Mouse (Mus musculus): Measurements from ENCODE around the gene Ces2c.
"Not testable (repeated sequence)": the region's sequence is repeated elsewhere in the genome, so short reads cannot be mapped to it uniquely, and the experiment has no call there.

The Ces2c gene

DNA sequence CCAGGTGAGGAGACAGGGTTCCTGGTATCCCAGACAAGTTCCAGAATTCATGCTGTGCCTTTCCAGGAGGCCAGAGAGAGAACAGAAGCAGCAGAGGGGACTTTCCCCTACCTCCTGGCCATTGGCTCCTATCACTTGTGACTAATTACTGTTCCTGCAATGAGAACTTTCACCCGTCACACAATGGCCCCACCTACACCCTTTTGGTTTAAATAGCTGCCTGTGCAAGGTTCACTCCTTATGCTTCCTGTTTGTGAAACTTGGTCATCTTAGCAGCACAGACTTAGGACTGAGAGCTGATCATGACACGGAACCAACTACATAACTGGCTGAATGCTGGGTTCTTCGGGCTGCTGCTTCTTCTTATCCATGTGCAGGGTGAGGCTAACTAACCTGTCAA lies at the start of gene Ces2c:
TSS of gene Ces2c (plus strand) at position 238 of the 400 bp plus-strand sequence.
- DNase-seq (ENCODE audit: low spot score in 2 of 2): no peak

DNA sequence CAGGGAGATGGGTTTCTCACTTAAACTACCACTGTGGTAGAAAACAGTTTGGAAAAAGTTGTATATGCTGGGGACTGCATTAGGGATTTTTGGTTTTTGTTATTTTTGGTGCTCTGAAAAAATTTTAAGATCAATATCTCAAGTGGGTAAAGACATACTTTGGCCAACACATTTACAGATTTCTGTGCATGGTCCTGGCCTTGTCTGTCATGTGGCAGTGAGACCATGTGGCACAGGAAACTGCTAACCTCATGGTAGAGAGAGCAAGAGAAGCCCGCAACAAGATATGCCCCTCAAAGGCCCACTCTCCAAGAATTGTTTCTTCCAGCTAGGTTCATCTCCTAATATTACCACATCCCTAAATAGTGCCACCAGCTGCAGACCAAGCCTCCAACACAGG lies 47.5 kb upstream of the Ces2c start:
- DNase-seq (ENCODE audit: low spot score in 2 of 2): no peak

- DNase-seq (ENCODE audit: low spot score in 2 of 2): no peak
Measured at GRCm38 (mm10) chr8:104806127-104806526, 40.7 kb upstream of the Ces2c start.

DNA sequence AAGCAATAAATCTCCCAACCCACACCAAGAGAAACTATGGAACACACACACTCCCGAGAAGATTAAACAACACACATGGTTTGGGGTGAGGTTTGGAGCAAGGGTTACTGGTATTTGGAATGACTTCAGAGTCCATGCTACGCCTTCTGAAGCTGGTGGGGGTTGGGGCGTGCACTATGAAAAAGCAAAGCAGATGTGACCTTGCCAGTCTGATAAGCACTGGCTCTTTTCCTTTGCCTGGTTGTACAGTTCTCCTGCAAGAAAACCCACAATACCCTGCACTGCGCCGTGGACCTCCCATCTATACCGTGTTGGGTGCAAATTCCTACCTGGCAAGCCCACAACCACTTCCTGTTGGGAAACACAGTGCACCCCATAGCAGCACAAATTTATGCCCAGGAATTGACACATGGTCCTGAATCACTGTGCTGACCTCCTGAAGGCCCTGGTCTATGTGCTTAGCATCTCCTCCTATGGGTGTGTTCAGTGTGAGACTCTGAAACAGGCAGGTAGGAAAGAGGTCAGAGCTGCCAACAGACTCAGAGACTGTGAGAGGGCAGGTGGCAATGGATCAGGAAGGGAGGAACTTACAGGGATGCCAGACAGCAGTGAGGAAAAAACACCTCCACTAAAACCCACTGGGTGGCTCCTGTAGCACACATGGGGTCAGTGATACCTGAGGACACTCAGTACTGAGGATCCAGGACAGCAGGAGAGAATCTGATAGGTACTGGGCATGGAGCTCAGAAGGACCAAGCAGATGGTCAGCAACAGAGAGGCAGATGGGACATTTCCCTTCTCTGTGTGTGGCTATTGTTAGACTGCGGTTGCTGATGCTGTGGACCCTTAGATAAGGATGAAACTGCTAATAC lies 38.1 kb upstream of the Ces2c start:
- no peak for DNase-seq (ENCODE audit: low spot score in 2 of 2)

DNA sequence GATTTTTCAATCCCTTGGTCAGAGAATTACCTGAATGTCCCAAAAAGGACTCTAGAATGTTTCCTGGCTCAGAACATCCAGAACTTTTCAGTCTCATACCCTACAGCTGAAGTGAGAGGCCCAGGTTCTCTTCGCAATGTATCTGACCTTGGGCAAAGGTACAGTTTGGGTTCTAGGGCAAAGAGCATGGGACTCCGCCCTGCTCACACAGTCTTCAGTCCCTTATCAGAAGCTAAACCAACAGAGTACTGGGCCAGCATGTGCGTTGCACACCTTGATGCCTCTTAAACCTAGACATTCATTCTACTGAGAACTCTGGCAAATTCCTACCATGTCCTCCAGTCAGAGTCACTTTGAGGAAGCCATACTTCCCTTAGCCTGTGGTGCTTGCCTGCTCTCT lies 37.4 kb upstream of the Ces2c start:
- DNase-seq (ENCODE audit: low spot score in 2 of 2): no peak

DNA sequence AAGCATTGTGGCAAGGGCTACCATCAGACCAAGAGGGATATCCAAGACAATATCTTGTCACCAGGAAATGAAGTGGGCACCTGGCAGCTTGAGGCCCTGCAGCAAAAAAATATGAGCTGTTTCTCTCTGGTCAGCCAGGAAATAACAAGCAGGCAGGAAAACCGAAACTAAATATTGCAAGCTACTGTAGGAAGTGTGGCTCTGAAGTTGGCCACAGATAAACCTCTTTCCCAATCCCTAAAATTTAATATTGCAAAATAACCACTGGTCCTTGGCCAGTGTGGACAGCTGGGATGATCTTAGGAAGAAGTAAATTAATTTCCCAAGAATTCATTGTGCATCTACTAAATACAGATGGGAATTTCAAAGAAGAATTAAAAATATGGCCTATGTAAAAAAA lies 20.0 kb upstream of the Ces2c start:
- DNase-seq (ENCODE audit: low spot score in 2 of 2): no peak

DNA sequence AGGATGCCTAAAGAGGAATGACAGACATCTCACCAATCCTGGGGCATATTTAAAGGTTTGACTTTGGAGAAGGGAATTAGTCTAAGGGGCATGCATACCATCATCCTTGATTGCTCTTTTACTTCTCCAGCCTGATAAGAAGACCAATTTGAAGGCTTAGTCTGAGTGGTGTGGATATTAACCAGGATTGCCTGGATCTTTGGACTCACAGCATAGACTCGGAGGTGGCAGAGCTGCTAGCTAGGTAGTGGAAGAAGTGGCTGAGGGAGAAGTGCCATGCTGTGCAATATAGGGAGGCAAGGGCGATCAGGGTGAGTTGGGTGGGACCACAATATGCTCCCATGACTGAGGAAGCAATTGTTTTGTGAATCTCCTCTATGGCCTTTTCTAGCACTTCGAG lies 18.6 kb upstream of the Ces2c start:
- no peak for DNase-seq (ENCODE audit: low spot score in 2 of 2)

DNA sequence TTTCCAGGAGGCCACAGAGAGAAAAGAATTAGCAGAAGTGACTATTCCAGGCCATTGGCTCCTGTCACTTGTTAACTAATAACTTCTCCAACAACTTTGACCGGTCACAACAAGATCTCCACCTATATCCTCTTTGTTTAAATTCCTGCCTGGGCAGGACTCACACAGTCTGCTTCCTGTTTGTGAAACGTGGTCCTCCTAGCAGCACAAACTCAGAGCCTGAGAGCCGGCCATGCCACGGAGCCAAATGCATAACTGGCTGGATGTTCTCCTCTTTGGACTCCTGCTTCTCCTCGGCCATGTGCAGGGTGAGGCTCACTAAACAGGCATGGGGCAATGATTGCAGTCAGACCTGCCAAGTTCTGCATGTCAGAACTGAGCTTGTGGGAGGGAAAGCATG lies 15.4 kb upstream of the Ces2c start, which contains the start of gene Ces2b:
TSS of gene Ces2b (plus strand) at position 133 of the 400 bp plus-strand sequence.
- no peak for DNase-seq (ENCODE audit: low spot score in 2 of 2)

DNA sequence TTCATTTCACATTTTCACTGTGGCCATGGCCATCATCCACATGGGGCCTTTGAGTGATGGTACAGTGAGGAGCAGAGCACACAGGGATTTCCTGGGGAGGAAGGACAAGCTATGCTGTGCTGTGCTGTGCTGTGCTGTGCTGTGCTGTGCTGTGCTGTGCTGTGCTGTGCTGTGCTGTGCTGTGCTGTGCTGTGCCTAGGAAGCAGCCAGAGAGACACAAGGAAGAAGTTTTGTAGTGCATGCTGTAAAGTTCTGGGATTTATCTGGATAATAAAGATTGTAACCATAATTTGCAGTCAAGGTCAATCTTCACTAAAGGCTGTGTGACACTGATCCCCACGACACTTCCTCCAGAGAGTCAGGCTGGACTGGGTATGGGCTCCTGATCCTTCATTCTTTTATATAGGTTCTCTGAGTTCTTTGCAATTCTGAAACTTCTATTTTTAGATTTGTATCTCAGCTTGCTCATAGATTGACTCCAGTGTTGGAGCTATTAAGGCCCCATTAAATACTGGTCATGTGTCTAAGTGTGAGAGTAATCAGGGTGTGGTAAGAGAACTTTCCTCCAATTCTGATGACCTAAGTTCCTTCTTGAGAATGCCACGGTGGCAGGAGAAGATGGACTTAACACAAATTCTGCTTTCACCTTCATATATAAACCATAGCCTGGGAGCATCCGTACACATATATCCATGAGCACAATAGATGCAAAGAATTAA lies 5.3 kb upstream of the Ces2c start:
- DNase-seq (ENCODE audit: low spot score in 2 of 2): no peak

- DNase-seq (ENCODE audit: low spot score in 2 of 2): no peak
Measured at GRCm38 (mm10) chr8:104847741-104848462, 1.0 kb downstream of the Ces2c start.

- DNase-seq (ENCODE audit: low spot score in 2 of 2): not testable (repeated sequence)
Measured at GRCm38 (mm10) chr8:104866844-104867531, 20.1 kb downstream of the Ces2c start.

- not testable (repeated sequence) for DNase-seq (ENCODE audit: low spot score in 2 of 2)
Measured at GRCm38 (mm10) chr8:104868876-104869275, 22.0 kb downstream of the Ces2c start.

DNA sequence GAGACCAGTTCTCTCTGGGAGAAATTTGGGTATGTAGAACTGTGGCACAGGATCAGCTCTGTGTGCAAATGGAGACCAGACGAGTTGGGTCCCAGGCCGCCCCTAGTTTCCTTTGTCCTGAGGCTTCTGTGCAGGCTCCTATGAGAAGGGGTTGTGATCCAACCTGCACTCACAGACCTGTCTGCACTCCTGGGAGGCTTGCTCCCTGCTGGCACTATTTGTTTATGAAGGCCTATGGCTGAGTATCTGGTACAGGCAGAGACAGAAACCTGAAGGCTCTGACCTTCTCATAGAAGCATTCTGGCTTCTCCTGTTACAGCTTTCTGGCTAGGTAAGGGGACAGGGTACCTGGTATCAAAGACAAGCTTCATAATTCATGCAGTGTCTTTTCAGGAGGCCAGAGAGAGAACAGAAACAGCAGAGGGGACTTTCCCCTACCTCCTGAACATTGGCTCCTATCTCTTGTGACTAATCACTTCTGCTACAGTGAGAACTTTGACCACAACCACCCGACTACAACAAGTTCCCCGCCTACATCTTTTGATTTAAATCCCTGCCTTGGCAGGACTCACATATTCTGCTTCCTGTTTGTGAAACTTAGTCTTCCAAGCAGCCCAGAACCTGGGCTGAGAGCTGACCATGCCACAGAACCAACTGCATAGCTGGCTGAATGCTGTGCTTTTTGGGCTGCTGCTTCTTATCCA lies 39.5 kb downstream of the Ces2c start:
- not testable (repeated sequence) for DNase-seq (ENCODE audit: low spot score in 2 of 2)

- DNase-seq (ENCODE audit: low spot score in 2 of 2): no peak
Measured at GRCm38 (mm10) chr8:104901746-104902145, 54.9 kb downstream of the Ces2c start.

All from urinary bladder, postnatal 36 days (tissue).